In the genomic region with DNA sequence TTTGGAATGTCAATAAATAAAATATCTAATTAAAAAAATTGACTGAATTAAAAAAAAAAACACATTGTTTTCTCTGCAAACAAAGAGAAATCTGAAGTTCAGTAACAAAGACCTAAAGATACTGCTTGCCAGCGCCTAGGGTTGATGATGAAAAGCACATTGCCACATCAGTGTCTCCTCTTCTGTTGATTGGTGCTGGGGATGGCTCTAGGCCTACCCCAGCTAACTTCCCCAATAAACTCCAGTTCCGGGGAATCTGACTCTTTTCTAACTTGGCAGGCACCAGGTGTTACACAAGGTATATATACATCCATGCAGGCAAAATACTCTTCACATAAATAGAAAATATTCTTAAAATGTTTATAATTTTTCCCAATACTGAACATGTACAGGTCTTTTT, we compare ENCODE assay signal across 22 mouse cellular contexts.
"Had no signal": no experiment of that assay in that cellular context is flagged by ENCODE, and none has a peak within 500 bp of the region (broad histone marks: within the 10 kb centered on the region; RNA-seq: fewer than 3 reads in every experiment).

No protein-coding gene starts in this region.

- DNase-seq: liver, postnatal 0 days; lung, adult 2 months; lung, postnatal 14 days; lung, postnatal 36 days; retina, postnatal 1 day; right cerebral cortex, adult 18-20 months; right cerebral cortex, postnatal 25 days; right cerebral cortex, postnatal 4 days; thymus, adult 2 months; thymus, postnatal 25 days; thymus, postnatal 4 days had no signal

- H3K4me3 ChIP-seq: lung, embryonic 15.5 days; megakaryocyte, embryonic 14.5 days; midbrain, embryonic 13.5 days; midbrain, embryonic 15.5 days; neural tube, embryonic 12.5 days; stomach, embryonic 15.5 days had no signal

- H3K4me1 ChIP-seq: lung, embryonic 15.5 days; midbrain, embryonic 13.5 days; midbrain, embryonic 15.5 days; neural tube, embryonic 12.5 days; stomach, embryonic 15.5 days had no signal

- H3K9ac ChIP-seq: liver, embryonic 14.5 days; liver, postnatal 0 days; lung, embryonic 15.5 days; midbrain, embryonic 13.5 days; midbrain, embryonic 15.5 days; neural tube, embryonic 12.5 days; stomach, embryonic 15.5 days had no signal

- H3K9me3 ChIP-seq: lung, embryonic 15.5 days; megakaryocyte, embryonic 14.5 days; midbrain, embryonic 13.5 days; midbrain, embryonic 15.5 days; neural tube, embryonic 12.5 days; stomach, embryonic 15.5 days had no signal

- H3K4me2 ChIP-seq: lung, embryonic 15.5 days; midbrain, embryonic 11.5 days; midbrain, embryonic 13.5 days; midbrain, embryonic 15.5 days; neural tube, embryonic 12.5 days; stomach, embryonic 15.5 days had no signal

- H3K27ac ChIP-seq: liver, embryonic 14.5 days; lung, embryonic 15.5 days; macrophage; midbrain, embryonic 13.5 days; midbrain, embryonic 15.5 days; neural tube, embryonic 12.5 days; stomach, embryonic 15.5 days; stomach, postnatal 0 days had no signal

- ATAC-seq: liver, postnatal 0 days; lung, postnatal 0 days; midbrain, embryonic 13.5 days; midbrain, embryonic 15.5 days had no signal

- H3K27me3 ChIP-seq: lung, embryonic 15.5 days; megakaryocyte, embryonic 14.5 days; midbrain, embryonic 13.5 days; midbrain, embryonic 15.5 days; neural tube, embryonic 12.5 days; stomach, embryonic 15.5 days had no signal
